Mouse (Mus musculus) limb, embryonic 14.5 days (tissue): ENCODE results near the gene Adora2a. TPM values are rescaled to one million over a fixed set of nuclear protein-coding genes. Genes with fewer than 3 reads are reported as not detected.

Experiments used
- ATAC-seq: fragments of 200-750 bp; cut with Nextera tagmentation; 2 replicates; pipeline ENCODE4 v1.8.0; 2017; ENCODE audit warnings: low read depth, moderate number of reproducible peaks, moderate TSS enrichment; ENCODE audit not compliant: low FRiP score
- DNase-seq: peaks from one replicate; pipeline ENCODE4 v3.0.0-alpha.2; 2015; ENCODE audit warnings: low spot score
- H3K27ac ChIP-seq: fragments of 300-500 bp; sonication (generic); replicated peaks from 2 replicates; pipeline ENCODE4 v1.5.1; 2014; ENCODE audit warnings: low read depth, mild to moderate bottlenecking, low read length, moderate library complexity, mixed read lengths
- H3K27me3 ChIP-seq: fragments of 300-500 bp; sonication (generic); 2 replicates; pipeline ENCODE4 v1.6.1; 2014; ENCODE audit warnings: low read length, mixed read lengths; ENCODE audit not compliant: control insufficient read depth, insufficient read depth
- H3K36me3 ChIP-seq: fragments of 300-500 bp; sonication (generic); 2 replicates; pipeline ENCODE4 v1.6.1; 2014; ENCODE audit warnings: mild to moderate bottlenecking, low read length, moderate library complexity, mixed read lengths; ENCODE audit not compliant: control insufficient read depth, insufficient read depth
- H3K4me1 ChIP-seq: fragments of 300-500 bp; sonication (generic); 2 replicates; pipeline ENCODE4 v1.6.1; 2014; ENCODE audit warnings: antibody characterized with exemption, low read length, mixed read lengths; ENCODE audit not compliant: control insufficient read depth, insufficient read depth
- H3K4me2 ChIP-seq: fragments of 300-500 bp; sonication (generic); replicated peaks from 2 replicates; pipeline ENCODE4 v1.6.1; 2014; ENCODE audit warnings: low read depth, mild to moderate bottlenecking, low read length, moderate library complexity; ENCODE audit not compliant: severe bottlenecking
- H3K4me3 ChIP-seq: fragments of 300-500 bp; sonication (generic); replicated peaks from 2 replicates; pipeline ENCODE4 v1.5.1; 2014; ENCODE audit warnings: low read length
- H3K9ac ChIP-seq: fragments of 300-500 bp; sonication (generic); 2 replicates; pipeline ENCODE4 v1.6.1; 2014; ENCODE audit warnings: mild to moderate bottlenecking, low read depth, low read length, moderate library complexity; ENCODE audit not compliant: severe bottlenecking
- H3K9me3 ChIP-seq: fragments of 300-500 bp; sonication (generic); 2 replicates; pipeline ENCODE4 v1.6.1; 2016; ENCODE audit warnings: low read length; ENCODE audit not compliant: control insufficient read depth
- POLR2A ChIP-seq: fragments of 200-500 bp; IDR thresholded peaks from 2 replicates; pipeline ENCODE4 v1.8.0; 2012; ENCODE audit warnings: inconsistent platforms, mild to moderate bottlenecking, moderate library complexity, borderline replicate concordance; ENCODE audit not compliant: insufficient read depth, insufficient read length; ENCODE audit errors: extremely low read depth
- WGBS: fragments of 180-500 bp; shearing (Covaris S2); extraction: QIAGEN DNeasy Blood & Tissue Kit; methylation state at CpG from one replicate; pipeline ENCODE4 v1.1.7; 2014; 5-methylcytosine and 5-hydroxymethylcytosine counted together
- polyA plus RNA-seq, 2 experiments: library from polyadenylated mRNA; depleted of rRNA in 1 of 2; stranded (reverse) in 1 of 2; unstranded in 1 of 2; fragments of >200 nt; fragmentation: Nextera tagmentation in 1 of 2; extraction: Ambion mirVana in 1 of 2; gene quantifications; 2 replicates each; pipeline versions ENCODE4 v1.2.1 to v1.2.3; 2012 to 2014

Gene Adora2a
- 4.7 and 6.4 TPM in 2 replicates for polyA plus RNA-seq (2012; rRNA removed)
- polyA plus RNA-seq (2014; fragmentation: Nextera tagmentation; extraction: Ambion mirVana): 3.3 and 4.2 TPM in 2 replicates

DNA sequence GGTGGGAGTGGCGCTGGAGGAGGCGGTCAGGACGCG, at the start of gene Adora2a:
Gene Adora2a, plus strand, starts transcription at position 6 of the 36 bp plus-strand sequence.
- H3K4me3 ChIP-seq: peak within 1 kb of the TSS; percentile 50
- peaks cover 26% of the 10 kb centered on the region for H3K27me3 ChIP-seq
- peaks cover 10% of the 10 kb centered on the region for H3K36me3 ChIP-seq
- no peaks in the 10 kb centered on the region for H3K9me3 ChIP-seq
- 4% methylated on average over 4 of the region's 4 CpGs for WGBS
- no peak within 1 kb of the TSS for H3K27ac ChIP-seq
- TF ChIP-seq POLR2A: no peak
- H3K4me2 ChIP-seq: peak within 1 kb of the TSS; percentile 76
- DNase-seq: no peak
- H3K4me1 ChIP-seq: peaks cover 9% of the 10 kb centered on the region
- H3K9ac ChIP-seq: peak within 1 kb of the TSS; percentile 53
- ATAC-seq: no peak

DNA sequence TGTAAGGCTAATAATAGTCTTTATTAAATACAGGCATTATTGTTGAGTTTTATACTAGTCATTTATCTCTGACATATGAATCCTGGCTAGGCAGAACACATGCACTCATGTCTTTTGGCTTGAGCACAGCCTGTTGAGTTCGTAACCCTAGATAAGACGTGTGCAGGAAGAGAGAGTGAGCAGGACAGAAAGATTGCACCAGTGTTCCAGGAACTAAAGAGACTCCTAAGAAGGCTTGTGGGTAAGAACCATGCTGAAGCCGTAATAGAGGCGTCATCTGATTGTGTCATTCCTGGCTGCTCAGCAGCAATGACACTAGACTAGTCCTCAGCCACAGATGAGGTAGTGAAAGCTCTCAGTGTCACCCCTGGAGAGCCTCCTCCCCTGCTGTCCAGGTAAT, 43.7 kb upstream of the Adora2a start:
- Histone ChIP-seq H3K27ac (no peak overlapping the region), H3K9ac (no peak overlapping the region), H3K4me2 (no peak overlapping the region), H3K27me3 (no peaks in the 10 kb centered on the region), H3K4me3 (no peak overlapping the region), H3K4me1 (no peaks in the 10 kb centered on the region), H3K9me3 (no peaks in the 10 kb centered on the region), H3K36me3 (peaks cover 58% of the 10 kb centered on the region)
- ATAC-seq (no peak), DNase-seq (no peak)
- no peak for TF ChIP-seq POLR2A
- 93% methylated on average over 4 of the region's 4 CpGs for WGBS

DNA sequence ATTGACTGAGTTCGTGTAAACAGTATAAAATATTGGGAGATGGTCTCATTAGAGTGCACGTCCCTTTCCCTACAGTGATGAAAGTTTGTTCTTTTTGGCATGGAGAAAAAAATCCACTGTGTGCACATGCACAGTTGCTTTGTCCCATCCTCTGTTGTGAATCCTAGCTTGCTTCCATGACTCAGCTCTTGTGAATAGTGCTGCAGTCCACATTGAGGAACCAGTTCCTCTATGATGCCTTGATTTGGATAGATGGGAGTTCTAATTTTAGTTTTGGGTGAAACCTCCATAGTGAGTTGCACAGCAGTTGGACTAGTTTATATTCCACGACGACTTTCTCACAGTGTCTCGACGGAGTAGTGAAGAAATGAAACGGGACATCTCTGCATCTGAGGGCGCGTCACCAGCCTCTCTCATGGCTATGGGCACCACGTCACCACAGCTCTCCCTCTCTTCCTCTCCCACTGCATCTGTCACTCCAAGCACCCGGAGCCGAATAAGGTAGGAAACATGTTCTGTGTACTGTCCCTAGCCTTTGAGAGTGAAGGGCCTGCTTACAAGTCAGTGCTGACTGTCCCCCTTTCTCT, 40.2 kb upstream of the Adora2a start:
- H3K36me3 ChIP-seq: peaks cover 63% of the 10 kb centered on the region
- H3K4me1 ChIP-seq: no peaks in the 10 kb centered on the region
- no peak overlapping the region for H3K4me3 ChIP-seq
- TF ChIP-seq POLR2A: no peak
- no peaks in the 10 kb centered on the region for H3K9me3 ChIP-seq
- WGBS: 92% methylated on average over 12 of the region's 12 CpGs
- no peak overlapping the region for H3K9ac ChIP-seq
- H3K27ac ChIP-seq: no peak overlapping the region
- no peak overlapping the region for H3K4me2 ChIP-seq
- no peak for DNase-seq
- no peaks in the 10 kb centered on the region for H3K27me3 ChIP-seq
- no peak for ATAC-seq

DNA sequence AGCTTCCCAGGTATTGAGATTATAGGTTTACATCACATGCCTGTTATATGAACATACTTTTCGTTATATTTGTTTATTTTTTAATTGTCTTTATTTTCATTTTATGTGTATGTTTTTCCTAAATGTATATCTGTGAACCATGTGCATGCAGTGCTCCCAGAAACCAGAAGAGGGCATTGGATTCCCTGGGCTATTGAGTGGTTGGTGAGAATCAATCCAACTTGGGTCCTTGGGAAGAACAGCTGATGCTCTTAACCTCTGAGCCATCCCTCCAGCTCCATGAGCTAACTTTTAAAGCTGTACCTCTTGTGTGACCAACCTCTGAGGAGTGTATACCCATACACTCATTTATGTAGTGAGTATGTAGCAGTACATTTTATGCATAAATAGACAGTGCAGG, 39.2 kb upstream of the Adora2a start:
- Histone ChIP-seq H3K9ac (no peak overlapping the region), H3K4me1 (no peaks in the 10 kb centered on the region), H3K9me3 (no peaks in the 10 kb centered on the region), H3K4me2 (no peak overlapping the region), H3K27ac (no peak overlapping the region), H3K27me3 (no peaks in the 10 kb centered on the region), H3K36me3 (peaks cover 65% of the 10 kb centered on the region), H3K4me3 (no peak overlapping the region)
- TF ChIP-seq POLR2A: no peak
- 80% methylated on average over 1 of the region's 1 CpGs for WGBS
- ATAC-seq: no peak
- DNase-seq: no peak

DNA sequence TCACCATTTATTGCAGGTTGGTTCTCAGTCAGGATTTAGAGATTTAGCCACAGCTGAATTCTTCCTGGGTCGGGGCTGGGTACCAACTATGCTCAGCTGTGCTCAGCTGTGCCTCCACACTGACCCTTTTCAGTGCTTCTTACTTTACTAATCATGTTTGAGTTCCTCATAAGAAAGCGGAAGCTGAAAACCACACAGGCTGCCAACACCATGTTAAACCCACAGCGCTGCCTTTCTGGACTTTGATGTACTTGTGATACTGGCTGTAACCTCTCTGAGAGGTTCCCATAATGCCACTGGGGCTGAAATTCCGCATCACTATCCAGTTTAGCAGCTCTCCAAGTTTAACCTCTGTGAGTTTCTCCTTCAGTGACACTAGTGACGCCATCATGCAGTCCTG, 34.0 kb upstream of the Adora2a start:
- Histone ChIP-seq H3K4me1 (no peaks in the 10 kb centered on the region), H3K36me3 (peaks cover 57% of the 10 kb centered on the region), H3K9ac (no peak overlapping the region), H3K4me3 (no peak overlapping the region), H3K27me3 (no peaks in the 10 kb centered on the region), H3K9me3 (no peaks in the 10 kb centered on the region), H3K4me2 (no peak overlapping the region), H3K27ac (no peak overlapping the region)
- no peak for ATAC-seq
- 92% methylated on average over 5 of the region's 5 CpGs for WGBS
- no peak for TF ChIP-seq POLR2A
- DNase-seq: no peak

DNA sequence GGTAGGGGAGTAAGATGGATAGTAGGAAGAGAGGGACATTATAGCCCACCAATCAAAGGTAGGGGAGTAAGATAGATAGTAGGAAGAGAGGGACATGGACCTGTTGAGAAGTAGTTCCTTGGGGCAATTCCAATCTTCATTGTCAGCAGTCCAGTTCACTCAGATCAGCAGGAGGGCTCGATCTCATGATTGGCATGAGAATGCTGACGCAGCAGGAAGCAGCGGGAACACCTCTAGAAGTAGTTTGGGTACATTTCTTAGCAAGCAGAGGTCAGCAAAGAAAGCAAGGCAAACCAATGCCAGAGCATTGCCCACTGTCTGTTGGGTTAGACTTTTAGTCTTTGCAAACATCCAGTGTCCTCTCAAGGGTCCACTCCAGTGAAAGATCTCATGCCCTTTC, 32.9 kb upstream of the Adora2a start:
- peaks cover 59% of the 10 kb centered on the region for H3K36me3 ChIP-seq
- ATAC-seq: no peak
- TF ChIP-seq POLR2A: no peak
- H3K27ac ChIP-seq: no peak overlapping the region
- WGBS: 99% methylated on average over 3 of the region's 3 CpGs
- no peaks in the 10 kb centered on the region for H3K9me3 ChIP-seq
- no peaks in the 10 kb centered on the region for H3K4me1 ChIP-seq
- H3K9ac ChIP-seq: no peak overlapping the region
- no peak for DNase-seq
- no peak overlapping the region for H3K4me3 ChIP-seq
- H3K27me3 ChIP-seq: no peaks in the 10 kb centered on the region
- H3K4me2 ChIP-seq: no peak overlapping the region
